Comparison of ENCODE assay signal across 35 mouse cellular contexts in the genomic region with DNA sequence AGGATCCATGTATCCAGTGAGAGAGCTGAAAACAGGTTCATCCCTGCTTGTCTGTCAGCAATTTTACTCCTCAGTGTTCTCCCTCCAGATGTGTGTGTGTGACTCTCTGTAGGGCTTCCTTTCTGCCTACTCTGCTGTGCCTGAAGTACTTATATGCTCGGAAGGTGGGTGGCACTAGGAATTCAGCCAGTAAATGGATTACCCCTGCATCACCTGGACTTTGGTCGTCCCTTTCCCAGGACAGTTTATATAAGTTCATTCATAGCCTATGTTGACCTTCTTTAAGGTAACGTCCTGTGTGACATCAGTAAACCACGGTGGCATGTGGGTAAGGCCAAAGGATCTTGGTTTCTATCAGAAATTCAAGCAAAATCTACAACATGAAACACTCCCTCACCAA.
"Had no signal": no experiment of that assay in that cellular context is flagged by ENCODE, and none has a peak within 500 bp of the region (broad histone marks: within the 10 kb centered on the region; RNA-seq: fewer than 3 reads in every experiment).

No protein-coding gene starts in this region.

- H3K27ac ChIP-seq: heart, adult 2 months; heart, embryonic 10.5 days; heart, embryonic 13.5 days; heart, embryonic 15.5 days; hindbrain, embryonic 10.5 days; hindbrain, embryonic 12.5 days; hindbrain, embryonic 13.5 days; hindbrain, embryonic 14.5 days; hindbrain, embryonic 15.5 days; hindbrain, postnatal 0 days; intestine, embryonic 15.5 days; kidney, embryonic 15.5 days; kidney, postnatal 0 days; layer of hippocampus, adult 2 months had no signal

- DNase-seq: heart, adult 2 months; heart, postnatal 10 days; heart, postnatal 14 days; heart, postnatal 36 days; heart, postnatal 4 days; kidney, adult 11 months; kidney, adult 18-20 months; kidney, adult 2 months; kidney, adult 8-10 months; kidney, adult 9 months; kidney, postnatal 10 days; kidney, postnatal 14 days; kidney, postnatal 25 days; kidney, postnatal 36 days; kidney, postnatal 4 days; layer of hippocampus, adult 9-11 months had no signal

- H3K9ac ChIP-seq: heart, embryonic 12.5 days; heart, embryonic 13.5 days; heart, embryonic 15.5 days; hindbrain, embryonic 12.5 days; hindbrain, embryonic 13.5 days; hindbrain, embryonic 14.5 days; hindbrain, embryonic 15.5 days; intestine, embryonic 15.5 days; kidney, embryonic 15.5 days had no signal

- H3K4me1 ChIP-seq: heart, embryonic 10.5 days; heart, embryonic 12.5 days; heart, embryonic 13.5 days; heart, embryonic 15.5 days; hindbrain, embryonic 10.5 days; hindbrain, embryonic 12.5 days; hindbrain, embryonic 13.5 days; hindbrain, embryonic 15.5 days; intestine, embryonic 15.5 days; kidney, embryonic 15.5 days had no signal

- ATAC-seq: hindbrain, embryonic 16.5 days; hindbrain, postnatal 0 days; inflammation-experienced regulatory T-cells, adult 6 months; intestine, embryonic 15.5 days; intestine, embryonic 16.5 days; intestine, postnatal 0 days had no signal

- H3K27me3 ChIP-seq: heart, embryonic 12.5 days; heart, embryonic 13.5 days; heart, embryonic 15.5 days; hindbrain, embryonic 12.5 days; hindbrain, embryonic 13.5 days; hindbrain, embryonic 15.5 days; intestine, embryonic 15.5 days; kidney, embryonic 15.5 days had no signal

- H3K36me3 ChIP-seq: heart, embryonic 10.5 days; heart, embryonic 12.5 days; heart, embryonic 13.5 days; heart, embryonic 15.5 days; hindbrain, embryonic 10.5 days; hindbrain, embryonic 12.5 days; hindbrain, embryonic 13.5 days; hindbrain, embryonic 15.5 days; intestine, embryonic 15.5 days; kidney, embryonic 15.5 days had no signal

- H3K4me3 ChIP-seq: heart, adult 2 months; heart, embryonic 10.5 days; heart, embryonic 12.5 days; heart, embryonic 13.5 days; heart, embryonic 15.5 days; hindbrain, embryonic 10.5 days; hindbrain, embryonic 12.5 days; hindbrain, embryonic 13.5 days; hindbrain, embryonic 15.5 days; intestine, embryonic 15.5 days; kidney, embryonic 15.5 days; layer of hippocampus, adult 2 months had no signal

- H3K4me2 ChIP-seq: heart, embryonic 11.5 days; heart, embryonic 12.5 days; heart, embryonic 13.5 days; heart, embryonic 15.5 days; hindbrain, embryonic 12.5 days; hindbrain, embryonic 13.5 days; hindbrain, embryonic 14.5 days; hindbrain, embryonic 15.5 days; intestine, embryonic 15.5 days; kidney, embryonic 15.5 days had no signal
